Mouse (Mus musculus): ENCODE measurements at regions not wholly inside any gene's neighbourhood (a gene's known extent, or its start where the extent isn't known, plus 50 kb on each side); places are given as distances from the start of the nearest gene placed in this dataset.
A peak's percentile ranks its signal among the peaks of the same experiment; 100 is the strongest.
"Not testable (repeated sequence)": the region's sequence is repeated elsewhere in the genome, so short reads cannot be mapped to it uniquely, and the experiment has no call there.

GRCm38 (mm10) chr4:21464456-21464855, 221.3 kb downstream of the Prdm13 start:
- no peak for DNase-seq (ENCODE audit: low spot score in 2 of 2)

- DNase-seq (ENCODE audit: low spot score in 2 of 2), result no peak
These were observed 244.5 kb downstream of the Prdm13 start for GRCm38 (mm10) chr4:21441274-21441673.

- DNase-seq (ENCODE audit: low spot score in 2 of 2), result no peak
These were observed 249.1 kb downstream of the Prdm13 start for GRCm38 (mm10) chr4:21436710-21437109.

- no peak for DNase-seq (ENCODE audit: low spot score in 2 of 2)
These were observed 277.9 kb downstream of the Prdm13 start for GRCm38 (mm10) chr4:21407850-21408249.

GRCm38 (mm10) chr4:21369314-21369713, 316.4 kb downstream of the Prdm13 start:
- DNase-seq (ENCODE audit: low spot score in 2 of 2), result no peak

- peak; percentile 53 to 59 for DNase-seq (ENCODE audit: low spot score in 2 of 2)
These were observed 317.3 kb downstream of the Prdm13 start for GRCm38 (mm10) chr4:21368234-21369021.

GRCm38 (mm10) chr4:21321769-21322168, 364.0 kb downstream of the Prdm13 start:
- no peak for DNase-seq (ENCODE audit: low spot score in 2 of 2)

GRCm38 (mm10) chr4:21309239-21309638, 376.5 kb downstream of the Prdm13 start:
- not testable (repeated sequence) for DNase-seq (ENCODE audit: low spot score in 2 of 2)

GRCm38 (mm10) chr4:21307476-21308011, 378.2 kb downstream of the Prdm13 start:
- DNase-seq (ENCODE audit: low spot score in 2 of 2), result no peak

- DNase-seq (ENCODE audit: low spot score in 2 of 2), result peak in 1 of 2 experiments; percentile 25
These were observed 385.6 kb downstream of the Prdm13 start for GRCm38 (mm10) chr4:21300141-21300540.

- no peak for DNase-seq (ENCODE audit: low spot score in 2 of 2)
These were observed 418.5 kb downstream of the Prdm13 start for GRCm38 (mm10) chr4:21267302-21267701.

GRCm38 (mm10) chr4:21266886-21267285, 418.9 kb downstream of the Prdm13 start:
- DNase-seq (ENCODE audit: low spot score in 2 of 2), result no peak

GRCm38 (mm10) chr4:21250396-21250795, 435.4 kb downstream of the Prdm13 start:
- DNase-seq (ENCODE audit: low spot score in 2 of 2), result no peak

GRCm38 (mm10) chr4:21222631-21223030, 463.1 kb downstream of the Prdm13 start:
- peak; percentile 46 to 59 for DNase-seq (ENCODE audit: low spot score in 2 of 2)

GRCm38 (mm10) chr4:21207617-21208016, 478.1 kb downstream of the Prdm13 start:
- DNase-seq (ENCODE audit: low spot score in 2 of 2), result no peak

GRCm38 (mm10) chr4:21195620-21196019, 490.1 kb downstream of the Prdm13 start:
- no peak for DNase-seq (ENCODE audit: low spot score in 2 of 2)

GRCm38 (mm10) chr4:21173789-21174188, 512.0 kb downstream of the Prdm13 start:
- no peak for DNase-seq (ENCODE audit: low spot score in 2 of 2)

- no peak for DNase-seq (ENCODE audit: low spot score in 2 of 2)
These were observed 512.7 kb downstream of the Prdm13 start for GRCm38 (mm10) chr4:21173019-21173418.

- DNase-seq (ENCODE audit: low spot score in 2 of 2), result no peak
These were observed 515.0 kb downstream of the Prdm13 start for GRCm38 (mm10) chr4:21170734-21171133.

- DNase-seq (ENCODE audit: low spot score in 2 of 2), result no peak
These were observed 523.6 kb downstream of the Prdm13 start for GRCm38 (mm10) chr4:21162124-21162523.

GRCm38 (mm10) chr4:21125892-21126291, 559.9 kb downstream of the Prdm13 start:
- DNase-seq (ENCODE audit: low spot score in 2 of 2), result no peak

- DNase-seq (ENCODE audit: low spot score in 2 of 2), result no peak
These were observed 590.0 kb downstream of the Prdm13 start for GRCm38 (mm10) chr4:21095741-21096140.

- no peak for DNase-seq (ENCODE audit: low spot score in 2 of 2)
These were observed 615.5 kb downstream of the Prdm13 start for GRCm38 (mm10) chr4:21070198-21070785.

Data from right cerebral cortex, postnatal 10 days (tissue).